Mouse (Mus musculus): Measurements from ENCODE around the gene Paqr9. TPM values are rescaled to one million over a fixed set of nuclear protein-coding genes. Genes with fewer than 3 reads are reported as not detected.
A peak's percentile ranks its signal among the peaks of the same experiment; 100 is the strongest.

The Paqr9 gene
- polyA plus RNA-seq, 1 experiment from 2014 or later, result 0.03 TPM

DNA sequence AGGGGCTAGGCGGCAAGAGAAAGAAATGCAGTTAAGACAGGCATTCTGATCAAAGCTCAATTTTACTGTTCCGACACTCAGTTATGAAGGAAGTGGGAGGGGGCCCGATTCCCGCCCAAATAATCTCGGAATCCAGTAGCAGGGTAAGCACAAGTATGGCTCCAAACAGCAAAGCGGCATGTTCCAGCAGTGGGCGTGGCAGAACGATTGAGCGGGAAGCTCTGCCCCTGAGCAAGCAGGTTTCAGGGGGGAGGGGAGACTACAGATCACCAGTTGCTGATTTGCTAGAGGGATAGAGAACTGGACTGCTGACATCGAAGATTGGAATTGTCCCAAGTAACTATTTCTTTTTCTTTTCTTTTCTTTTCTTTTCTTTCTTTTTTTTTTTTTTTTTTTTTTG is 37.9 kb upstream of the Paqr9 start:
- H3K27ac ChIP-seq (ENCODE audit: low read length), result no peak overlapping the region
- H3K4me2 ChIP-seq (ENCODE audit: low read depth, low read length), result no peak overlapping the region

DNA sequence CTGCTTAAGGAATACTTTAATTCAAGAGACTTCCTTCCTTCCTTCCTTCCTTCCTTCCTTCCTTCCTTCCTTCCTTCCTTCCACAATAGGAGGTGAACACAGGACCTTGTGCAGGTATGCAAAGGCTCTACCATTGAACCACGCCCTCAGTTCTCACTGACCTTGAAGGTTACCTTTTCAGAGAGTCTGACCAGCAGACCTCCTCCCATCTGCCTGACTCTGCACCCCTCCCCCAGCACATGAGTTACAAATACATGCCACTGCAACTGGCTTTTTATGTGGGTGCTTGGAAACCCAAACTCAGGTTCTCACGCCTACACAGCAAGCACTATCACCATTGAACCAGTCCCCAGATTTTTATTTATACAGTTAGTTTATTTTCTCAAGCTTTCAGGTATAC is 36.9 kb upstream of the Paqr9 start:
- no peak for ATAC-seq (ENCODE audit: low read depth)
- WGBS, result 83% methylated on average over 2 of the region's 2 CpGs
- Histone ChIP-seq H3K27me3 (ENCODE audit: control insufficient read depth, insufficient read depth, low read depth, low read length) (no peaks in the 10 kb centered on the region), H3K9ac (ENCODE audit: low read length) (no peak overlapping the region), H3K4me3 (ENCODE audit: low read length) (no peak overlapping the region), H3K36me3 (ENCODE audit: control insufficient read depth, insufficient read depth, low read length) (no peaks in the 10 kb centered on the region), H3K4me2 (ENCODE audit: low read depth, low read length) (no peak overlapping the region), H3K4me1 (replicated peaks; ENCODE audit: control insufficient read depth, insufficient read depth, low read length) (no peaks in the 10 kb centered on the region), H3K27ac (ENCODE audit: low read length) (no peak overlapping the region), H3K9me3 (ENCODE audit: control insufficient read depth, low read length) (no peaks in the 10 kb centered on the region)

More for the DNA sequence above, 37.9 kb upstream of the Paqr9 start:
- Histone ChIP-seq H3K36me3 (ENCODE audit: control insufficient read depth, insufficient read depth, low read length) (no peaks in the 10 kb centered on the region), H3K9me3 (ENCODE audit: control insufficient read depth, low read length) (no peaks in the 10 kb centered on the region), H3K4me3 (ENCODE audit: low read length) (no peak overlapping the region), H3K9ac (ENCODE audit: low read length) (no peak overlapping the region), H3K4me1 (replicated peaks; ENCODE audit: control insufficient read depth, insufficient read depth, low read length) (no peaks in the 10 kb centered on the region), H3K27me3 (ENCODE audit: control insufficient read depth, insufficient read depth, low read depth, low read length) (no peaks in the 10 kb centered on the region)
- 33% methylated on average over 10 of the region's 10 CpGs for WGBS
- no peak for ATAC-seq (ENCODE audit: low read depth)

DNA sequence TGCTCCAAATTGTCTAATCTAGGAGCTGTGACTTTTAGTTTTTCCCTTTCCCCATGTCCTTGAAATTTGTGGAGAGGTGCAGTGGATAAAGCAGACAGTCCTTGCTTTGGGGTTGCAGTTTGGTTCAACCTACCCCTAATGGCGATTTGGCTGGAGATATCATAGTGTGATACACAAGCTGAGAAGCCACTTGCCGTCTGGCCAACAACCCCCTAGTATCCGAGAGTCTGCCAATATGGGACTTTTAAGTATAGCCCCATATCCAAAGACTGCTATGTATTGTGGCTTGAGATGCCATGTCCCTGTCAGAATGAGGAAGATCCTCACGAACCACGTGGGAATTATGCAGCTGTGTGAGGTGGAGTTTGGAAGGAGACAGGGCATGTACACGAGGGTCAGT is 34.1 kb upstream of the Paqr9 start:
- Histone ChIP-seq H3K27me3 (ENCODE audit: control insufficient read depth, insufficient read depth, low read depth, low read length) (no peaks in the 10 kb centered on the region), H3K4me3 (ENCODE audit: low read length) (no peak overlapping the region), H3K36me3 (ENCODE audit: control insufficient read depth, insufficient read depth, low read length) (no peaks in the 10 kb centered on the region), H3K9me3 (ENCODE audit: control insufficient read depth, low read length) (no peaks in the 10 kb centered on the region), H3K27ac (ENCODE audit: low read length) (no peak overlapping the region), H3K4me2 (ENCODE audit: low read depth, low read length) (no peak overlapping the region), H3K9ac (ENCODE audit: low read length) (no peak overlapping the region), H3K4me1 (replicated peaks; ENCODE audit: control insufficient read depth, insufficient read depth, low read length) (no peaks in the 10 kb centered on the region)
- ATAC-seq (ENCODE audit: low read depth), result no peak
- 71% methylated on average over 6 of the region's 6 CpGs for WGBS

DNA sequence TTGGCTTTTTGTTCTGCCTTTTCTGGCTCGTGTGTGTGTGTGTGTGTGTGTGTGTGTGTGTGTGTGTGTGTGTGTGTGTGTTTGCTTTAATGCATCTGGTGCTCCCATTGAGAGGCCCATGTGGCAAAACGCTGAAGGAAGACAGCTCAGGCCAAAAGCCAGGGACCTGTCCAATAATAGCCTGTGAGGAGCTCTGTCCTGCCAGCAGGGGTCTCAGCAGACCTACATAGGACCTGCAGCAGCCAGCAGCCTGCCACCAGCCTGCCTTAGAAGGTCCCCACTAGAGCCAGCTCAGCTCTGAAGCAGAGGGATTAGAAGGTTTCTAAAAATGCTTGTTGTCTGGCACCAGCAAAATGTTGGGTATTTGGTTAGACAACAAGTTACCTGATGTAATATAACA is 33.5 kb upstream of the Paqr9 start:
- Histone ChIP-seq H3K27ac (ENCODE audit: low read length) (no peak overlapping the region), H3K9me3 (ENCODE audit: control insufficient read depth, low read length) (no peaks in the 10 kb centered on the region), H3K4me2 (ENCODE audit: low read depth, low read length) (no peak overlapping the region), H3K4me3 (ENCODE audit: low read length) (no peak overlapping the region), H3K9ac (ENCODE audit: low read length) (no peak overlapping the region), H3K36me3 (ENCODE audit: control insufficient read depth, insufficient read depth, low read length) (no peaks in the 10 kb centered on the region), H3K27me3 (ENCODE audit: control insufficient read depth, insufficient read depth, low read depth, low read length) (no peaks in the 10 kb centered on the region), H3K4me1 (replicated peaks; ENCODE audit: control insufficient read depth, insufficient read depth, low read length) (no peaks in the 10 kb centered on the region)
- 6% methylated on average over 2 of the region's 2 CpGs for WGBS
- peak; percentile 64; the same call in 1 of the 2 replicates for ATAC-seq (ENCODE audit: low read depth)

DNA sequence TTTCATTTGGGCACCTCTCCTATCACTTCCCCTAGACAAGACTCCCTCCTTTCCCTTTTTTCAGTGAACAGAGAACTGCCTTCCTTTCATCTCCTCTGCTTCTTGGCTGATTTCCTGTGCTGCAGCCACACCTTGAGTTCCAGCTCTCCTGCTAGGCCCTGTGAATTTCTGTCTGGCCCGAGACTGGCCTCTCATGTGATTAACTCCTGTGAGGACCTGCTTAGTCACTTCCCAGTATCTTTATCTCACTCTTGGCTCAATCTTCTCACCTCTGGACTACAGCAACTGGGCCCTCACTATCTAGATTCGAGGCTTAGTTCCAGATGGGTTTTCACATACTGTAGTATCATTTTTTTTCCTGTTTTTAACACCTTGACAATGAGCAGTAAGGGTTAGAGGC is 31.8 kb upstream of the Paqr9 start:
- Histone ChIP-seq H3K4me1 (replicated peaks; ENCODE audit: control insufficient read depth, insufficient read depth, low read length) (no peaks in the 10 kb centered on the region), H3K4me3 (ENCODE audit: low read length) (no peak overlapping the region), H3K27me3 (ENCODE audit: control insufficient read depth, insufficient read depth, low read depth, low read length) (no peaks in the 10 kb centered on the region), H3K27ac (ENCODE audit: low read length) (no peak overlapping the region), H3K9me3 (ENCODE audit: control insufficient read depth, low read length) (no peaks in the 10 kb centered on the region), H3K9ac (ENCODE audit: low read length) (no peak overlapping the region), H3K36me3 (ENCODE audit: control insufficient read depth, insufficient read depth, low read length) (no peaks in the 10 kb centered on the region), H3K4me2 (ENCODE audit: low read depth, low read length) (no peak overlapping the region)
- ATAC-seq (ENCODE audit: low read depth), result no peak
- WGBS, result 25% methylated on average over 2 of the region's 2 CpGs

DNA sequence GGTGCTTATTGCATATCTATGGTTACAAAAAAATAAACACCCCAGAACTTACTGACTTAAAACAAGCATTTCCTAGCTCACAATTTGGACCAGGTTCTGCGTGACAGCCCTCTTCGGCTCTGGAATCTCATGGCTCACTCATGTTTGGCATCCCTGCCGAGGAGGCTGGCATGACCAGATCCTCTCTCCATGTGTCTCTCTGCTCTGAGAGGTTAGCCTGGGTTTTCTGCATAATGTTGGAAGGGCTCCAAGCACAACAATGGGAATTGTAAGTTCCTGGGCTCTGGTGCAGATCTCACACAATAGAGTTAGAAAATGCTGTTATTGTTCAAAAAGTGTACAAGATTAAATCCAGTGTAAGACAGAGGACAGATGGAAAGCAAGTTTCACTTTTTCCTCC is 28.3 kb upstream of the Paqr9 start:
- WGBS, result 56% methylated on average over 3 of the region's 3 CpGs

DNA sequence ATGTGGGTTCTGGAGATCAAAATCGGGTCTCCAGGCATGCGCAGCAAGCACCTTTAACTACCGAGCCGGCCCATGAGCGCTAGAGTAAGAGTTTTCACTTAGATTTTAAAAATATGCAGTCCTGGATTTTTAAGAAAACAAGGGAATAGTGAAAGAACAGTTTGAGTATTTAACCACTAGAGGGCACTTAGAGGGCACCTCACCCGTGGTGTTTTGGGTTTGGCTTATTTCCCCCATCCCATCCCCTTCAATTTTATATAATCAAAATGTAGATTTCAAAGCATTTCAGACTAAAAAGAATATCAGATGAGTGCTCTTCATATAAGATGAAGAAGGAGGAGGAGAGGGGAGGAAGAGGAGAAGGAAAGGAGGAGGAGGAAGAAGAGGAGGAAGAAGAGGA is 25.6 kb upstream of the Paqr9 start:
- no peak overlapping the region for H3K4me2 ChIP-seq (ENCODE audit: low read depth, low read length)
- no peak overlapping the region for H3K4me3 ChIP-seq (ENCODE audit: low read length)
- no peaks in the 10 kb centered on the region for H3K4me1 ChIP-seq (replicated peaks; ENCODE audit: control insufficient read depth, insufficient read depth, low read length)
- WGBS, result 44% methylated on average over 6 of the region's 6 CpGs
- H3K36me3 ChIP-seq (ENCODE audit: control insufficient read depth, insufficient read depth, low read length), result no peaks in the 10 kb centered on the region
- ATAC-seq (ENCODE audit: low read depth), result no peak
- H3K9me3 ChIP-seq (ENCODE audit: control insufficient read depth, low read length), result no peaks in the 10 kb centered on the region
- no peak overlapping the region for H3K27ac ChIP-seq (ENCODE audit: low read length)
- no peaks in the 10 kb centered on the region for H3K27me3 ChIP-seq (ENCODE audit: control insufficient read depth, insufficient read depth, low read depth, low read length)
- H3K9ac ChIP-seq (ENCODE audit: low read length), result no peak overlapping the region

More for the DNA sequence above, 28.3 kb upstream of the Paqr9 start:
- no peaks in the 10 kb centered on the region for H3K4me1 ChIP-seq (replicated peaks; ENCODE audit: control insufficient read depth, insufficient read depth, low read length)
- H3K27me3 ChIP-seq (ENCODE audit: control insufficient read depth, insufficient read depth, low read depth, low read length), result no peaks in the 10 kb centered on the region
- ATAC-seq (ENCODE audit: low read depth), result no peak
- no peak overlapping the region for H3K27ac ChIP-seq (ENCODE audit: low read length)
- H3K9ac ChIP-seq (ENCODE audit: low read length), result no peak overlapping the region
- H3K36me3 ChIP-seq (ENCODE audit: control insufficient read depth, insufficient read depth, low read length), result no peaks in the 10 kb centered on the region
- no peaks in the 10 kb centered on the region for H3K9me3 ChIP-seq (ENCODE audit: control insufficient read depth, low read length)
- H3K4me2 ChIP-seq (ENCODE audit: low read depth, low read length), result no peak overlapping the region
- H3K4me3 ChIP-seq (ENCODE audit: low read length), result no peak overlapping the region

DNA sequence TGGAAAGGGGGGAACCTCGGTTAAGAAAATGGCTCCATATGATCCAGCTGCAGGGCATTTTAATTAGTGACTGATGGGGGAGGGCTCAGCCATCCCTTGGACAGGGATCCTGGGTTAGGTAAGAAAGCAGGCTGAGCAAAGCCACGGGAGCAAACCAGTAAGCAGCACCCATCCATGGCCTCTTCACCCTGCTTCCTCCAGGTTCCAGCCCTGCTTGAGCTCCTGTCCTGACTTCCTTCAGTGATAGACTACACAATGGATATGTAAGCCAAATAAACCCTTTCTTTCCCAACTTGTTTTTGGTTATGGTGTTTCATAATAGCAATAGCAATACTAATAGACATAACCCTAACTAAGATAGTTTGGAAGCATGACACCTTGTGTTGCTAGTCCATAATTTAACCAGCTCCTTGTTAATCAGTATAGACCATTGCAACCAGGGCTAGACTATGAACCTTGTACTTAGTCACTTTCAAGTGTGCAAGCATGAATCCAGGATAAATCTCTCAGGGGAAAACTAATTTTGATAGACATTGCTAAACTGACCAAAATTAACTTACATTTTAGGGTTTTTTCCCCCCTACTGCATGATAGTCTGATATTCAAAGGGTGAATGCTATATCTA is 20.2 kb upstream of the Paqr9 start:
- 74% methylated on average over 2 of the region's 2 CpGs for WGBS

DNA sequence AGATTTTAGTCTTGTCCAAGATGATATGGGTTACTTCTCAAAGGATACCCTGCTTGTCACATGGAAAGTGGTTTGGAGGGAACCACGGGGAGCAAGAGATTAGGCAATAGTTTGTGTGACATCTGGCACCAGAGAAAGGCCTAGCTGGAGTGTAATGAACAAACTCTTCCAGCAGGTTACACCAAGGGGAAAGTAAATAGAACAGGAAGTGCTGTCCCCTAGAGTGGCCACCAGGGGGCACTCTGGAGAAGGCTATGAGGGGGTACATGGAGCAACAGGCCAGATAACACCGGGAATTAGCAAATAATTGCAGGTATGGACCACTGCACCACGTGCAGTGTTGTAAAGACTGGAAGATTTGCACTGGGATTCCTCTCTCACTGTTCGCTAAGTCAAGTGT is 19.0 kb upstream of the Paqr9 start:
- Histone ChIP-seq H3K9me3 (ENCODE audit: control insufficient read depth, low read length) (no peaks in the 10 kb centered on the region), H3K27ac (ENCODE audit: low read length) (no peak overlapping the region), H3K9ac (ENCODE audit: low read length) (no peak overlapping the region), H3K36me3 (ENCODE audit: control insufficient read depth, insufficient read depth, low read length) (no peaks in the 10 kb centered on the region), H3K4me3 (ENCODE audit: low read length) (no peak overlapping the region), H3K4me2 (ENCODE audit: low read depth, low read length) (no peak overlapping the region), H3K4me1 (replicated peaks; ENCODE audit: control insufficient read depth, insufficient read depth, low read length) (no peaks in the 10 kb centered on the region), H3K27me3 (ENCODE audit: control insufficient read depth, insufficient read depth, low read depth, low read length) (no peaks in the 10 kb centered on the region; the same call in 1 of the 2 replicates)
- 59% methylated on average over 4 of the region's 4 CpGs for WGBS
- ATAC-seq (ENCODE audit: low read depth), result no peak

More for the DNA sequence above, 20.2 kb upstream of the Paqr9 start:
- Histone ChIP-seq H3K27me3 (ENCODE audit: control insufficient read depth, insufficient read depth, low read depth, low read length) (no peaks in the 10 kb centered on the region; the same call in 1 of the 2 replicates), H3K4me1 (replicated peaks; ENCODE audit: control insufficient read depth, insufficient read depth, low read length) (no peaks in the 10 kb centered on the region), H3K36me3 (ENCODE audit: control insufficient read depth, insufficient read depth, low read length) (no peaks in the 10 kb centered on the region), H3K9ac (ENCODE audit: low read length) (no peak overlapping the region), H3K9me3 (ENCODE audit: control insufficient read depth, low read length) (no peaks in the 10 kb centered on the region), H3K4me3 (ENCODE audit: low read length) (no peak overlapping the region), H3K4me2 (ENCODE audit: low read depth, low read length) (no peak overlapping the region), H3K27ac (ENCODE audit: low read length) (no peak overlapping the region)
- no peak for ATAC-seq (ENCODE audit: low read depth)

DNA sequence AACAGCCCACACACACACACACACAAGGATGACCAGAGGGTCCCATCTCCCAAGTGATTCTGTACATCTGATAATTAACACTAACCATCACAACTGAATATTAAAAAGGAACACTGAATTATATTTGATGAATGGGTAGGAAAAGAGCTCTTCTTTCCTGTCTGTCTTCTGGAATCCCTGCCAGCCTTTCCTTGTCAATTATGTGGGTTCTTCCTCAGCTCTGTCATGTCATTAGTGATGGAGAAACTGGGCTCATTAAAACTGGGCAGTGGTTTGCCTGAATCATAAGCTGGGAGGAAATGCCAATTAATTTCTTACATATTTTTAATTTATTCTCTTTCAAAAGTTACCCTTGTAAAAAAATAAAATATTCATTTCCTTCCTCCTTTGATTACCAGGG is 18.2 kb upstream of the Paqr9 start:
- Histone ChIP-seq H3K4me2 (ENCODE audit: low read depth, low read length) (no peak overlapping the region), H3K36me3 (ENCODE audit: control insufficient read depth, insufficient read depth, low read length) (no peaks in the 10 kb centered on the region), H3K27ac (ENCODE audit: low read length) (no peak overlapping the region), H3K9me3 (ENCODE audit: control insufficient read depth, low read length) (no peaks in the 10 kb centered on the region), H3K9ac (ENCODE audit: low read length) (no peak overlapping the region), H3K4me1 (replicated peaks; ENCODE audit: control insufficient read depth, insufficient read depth, low read length) (no peaks in the 10 kb centered on the region), H3K27me3 (ENCODE audit: control insufficient read depth, insufficient read depth, low read depth, low read length) (no peaks in the 10 kb centered on the region; the same call in 1 of the 2 replicates), H3K4me3 (ENCODE audit: low read length) (no peak overlapping the region)
- ATAC-seq (ENCODE audit: low read depth), result no peak

All from lung, embryonic 16.5 days (tissue).